Comparison of ENCODE assay signal across 8 mouse cellular contexts in the genomic region with DNA sequence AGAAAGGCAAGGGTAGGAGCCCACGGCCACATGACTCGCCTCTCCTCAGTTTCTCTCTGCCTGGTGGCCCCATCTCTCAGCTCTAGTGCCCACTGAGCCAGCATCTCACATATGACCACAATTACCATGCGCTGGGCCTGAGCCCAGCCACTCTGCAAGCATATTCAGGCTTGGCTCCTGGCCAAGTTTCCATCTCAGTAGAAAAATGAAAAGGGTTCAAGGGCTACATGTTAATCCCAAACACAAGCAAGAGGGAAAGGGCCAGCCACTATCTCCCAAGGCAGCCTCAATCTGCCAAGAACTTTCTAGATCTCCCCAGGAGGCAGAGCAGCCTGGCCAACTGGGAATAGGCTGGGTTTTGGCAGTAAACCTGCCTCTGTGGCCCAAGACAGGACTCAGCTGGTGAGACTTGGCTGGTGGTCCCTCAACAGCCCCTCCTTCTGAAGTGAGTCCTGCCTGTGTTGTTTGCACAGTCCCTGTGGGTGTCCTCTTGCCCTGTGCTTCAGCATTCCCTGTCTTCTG.
DNase-seq lines count a peak whose midpoint lies in the region; ATAC-seq lines count a peak whose summit lies in the region.

No protein-coding gene starts in this region.

- H3K36me3 ChIP-seq in liver, embryonic 11.5 days (ENCODE audit: control insufficient read depth, insufficient read depth, low read length) = no peaks in the 10 kb centered on the region
- H3K36me3 ChIP-seq in forebrain, embryonic 16.5 days (ENCODE audit: control insufficient read depth, insufficient read depth) = no peaks in the 10 kb centered on the region
- no peaks in the 10 kb centered on the region for H3K36me3 ChIP-seq in intestine, embryonic 14.5 days (ENCODE audit: control insufficient read depth, insufficient read depth, low read length)
- no peaks in the 10 kb centered on the region for H3K36me3 ChIP-seq in limb, embryonic 15.5 days

- DNase-seq in liver = peak; percentile 44
- no peak for DNase-seq in liver, embryonic 11.5 days (ENCODE audit: low spot score)
- DNase-seq in adrenal gland, postnatal 36 days = peak; percentile 66 to 77
- DNase-seq in intestine, embryonic 14.5 days (ENCODE audit: low spot score) = peak; percentile 78
- peak; percentile 77 for DNase-seq in ovary, adult 18-20 months (ENCODE audit: low spot score)
- DNase-seq in thymus, postnatal 4 days = no peak

- H3K4me2 ChIP-seq in liver, embryonic 11.5 days = no peak overlapping the region
- no peak overlapping the region for H3K4me2 ChIP-seq in forebrain, embryonic 16.5 days (ENCODE audit: low read length)
- H3K4me2 ChIP-seq in intestine, embryonic 14.5 days (ENCODE audit: low read length) = no peak overlapping the region
- no peak overlapping the region for H3K4me2 ChIP-seq in limb, embryonic 15.5 days

- no peak overlapping the region for H3K27ac ChIP-seq in liver, embryonic 11.5 days (ENCODE audit: low read depth, low read length)
- no peak overlapping the region for H3K27ac ChIP-seq in forebrain, embryonic 16.5 days (ENCODE audit: low read length)
- peak overlapping the region; percentile 62 for H3K27ac ChIP-seq in intestine, embryonic 14.5 days (ENCODE audit: low read depth)
- H3K27ac ChIP-seq in limb, embryonic 15.5 days = peak overlapping the region; percentile 79

- H3K27me3 ChIP-seq in liver, embryonic 11.5 days (replicated peaks; ENCODE audit: control insufficient read depth, insufficient read depth, low read length) = no peaks in the 10 kb centered on the region
- H3K27me3 ChIP-seq in forebrain, embryonic 16.5 days (replicated peaks; ENCODE audit: control insufficient read depth, insufficient read depth, low read length) = no peaks in the 10 kb centered on the region
- H3K27me3 ChIP-seq in intestine, embryonic 14.5 days (replicated peaks; ENCODE audit: control insufficient read depth, insufficient read depth, low read length) = no peaks in the 10 kb centered on the region
- no peaks in the 10 kb centered on the region for H3K27me3 ChIP-seq in limb, embryonic 15.5 days

- no peaks in the 10 kb centered on the region for H3K9me3 ChIP-seq in liver, embryonic 11.5 days (ENCODE audit: control insufficient read depth, low read length)
- H3K9me3 ChIP-seq in forebrain, embryonic 16.5 days (ENCODE audit: control insufficient read depth, low read length) = no peaks in the 10 kb centered on the region
- no peaks in the 10 kb centered on the region for H3K9me3 ChIP-seq in intestine, embryonic 14.5 days (ENCODE audit: control insufficient read depth, low read length)
- H3K9me3 ChIP-seq in limb, embryonic 15.5 days = no peaks in the 10 kb centered on the region

- WGBS in liver, embryonic 11.5 days = 74% methylated on average over 3 of the region's 3 CpGs
- 53% methylated on average over 3 of the region's 3 CpGs for WGBS in forebrain, embryonic 16.5 days
- WGBS in intestine, embryonic 14.5 days = 61% methylated on average over 3 of the region's 3 CpGs
- 31% methylated on average over 3 of the region's 3 CpGs for WGBS in limb, embryonic 15.5 days

- H3K4me1 ChIP-seq in liver, embryonic 11.5 days (replicated peaks; ENCODE audit: control insufficient read depth, insufficient read depth, low read length) = peaks cover 15% of the 10 kb centered on the region; the same call in 1 of the 2 replicates
- peaks cover 13% of the 10 kb centered on the region for H3K4me1 ChIP-seq in forebrain, embryonic 16.5 days (replicated peaks; ENCODE audit: control insufficient read depth, insufficient read depth, low read length)
- peaks cover 32% of the 10 kb centered on the region for H3K4me1 ChIP-seq in intestine, embryonic 14.5 days (replicated peaks; ENCODE audit: control insufficient read depth, insufficient read depth, low read length)
- H3K4me1 ChIP-seq in limb, embryonic 15.5 days = peaks cover 45% of the 10 kb centered on the region

- no peak overlapping the region for H3K4me3 ChIP-seq in liver, embryonic 11.5 days (ENCODE audit: low read depth, low read length)
- H3K4me3 ChIP-seq in forebrain, embryonic 16.5 days (replicated peaks; ENCODE audit: low read length) = no peak overlapping the region
- H3K4me3 ChIP-seq in intestine, embryonic 14.5 days (ENCODE audit: low read depth, low read length) = no peak overlapping the region
- H3K4me3 ChIP-seq in limb, embryonic 15.5 days = no peak overlapping the region

- no peak for ATAC-seq in liver, embryonic 11.5 days (replicated peaks; ENCODE audit: low FRiP score)
- ATAC-seq in forebrain, embryonic 16.5 days = peak; percentile 90
- peak; percentile 59 for ATAC-seq in intestine, embryonic 14.5 days (replicated peaks; ENCODE audit: low FRiP score, low TSS enrichment, low read depth)
- ATAC-seq in limb, embryonic 15.5 days (ENCODE audit: insufficient number of reproducible peaks, low FRiP score, low TSS enrichment, low read depth) = peak; percentile 70

- H3K9ac ChIP-seq in liver, embryonic 11.5 days (ENCODE audit: low read depth, low read length) = no peak overlapping the region
- no peak overlapping the region for H3K9ac ChIP-seq in forebrain, embryonic 16.5 days (replicated peaks; ENCODE audit: low read depth, low read length)
- H3K9ac ChIP-seq in intestine, embryonic 14.5 days (ENCODE audit: low read length) = no peak overlapping the region
- H3K9ac ChIP-seq in limb, embryonic 15.5 days = no peak overlapping the region

Comparison
In these comparisons a context has a peak if more than half of its experiments do, and no peak if none do; other contexts are left out.
1. DNase-seq: peak in liver (single experiment), adrenal gland, postnatal 36 days (2 of 2), intestine, embryonic 14.5 days (single experiment) and ovary, adult 18-20 months (single experiment); none in liver, embryonic 11.5 days (single experiment) and thymus, postnatal 4 days (single experiment).
2. H3K27ac ChIP-seq: peak in intestine, embryonic 14.5 days (single experiment) and limb, embryonic 15.5 days (single experiment); none in liver, embryonic 11.5 days (single experiment) and forebrain, embryonic 16.5 days (single experiment).